Mouse (Mus musculus) kidney, embryonic 15.5 days (tissue): ENCODE results near the gene Ascl1. TPM values are rescaled to one million over a fixed set of nuclear protein-coding genes. Genes with fewer than 3 reads are reported as not detected.
A peak's percentile ranks its signal among the peaks of the same experiment; 100 is the strongest.

Experiments used
- ATAC-seq: fragments of 200-750 bp; cut with Nextera tagmentation; replicated peaks from 2 replicates; pipeline ENCODE4 v1.8.0; 2017; ENCODE audit warnings: moderate TSS enrichment; ENCODE audit not compliant: low FRiP score
- H3K27ac ChIP-seq: fragments of 300-500 bp; sonication (generic); 2 replicates; pipeline ENCODE4 v1.5.1; 2015; ENCODE audit warnings: mild to moderate bottlenecking, inconsistent platforms
- H3K27me3 ChIP-seq: fragments of 300-500 bp; sonication (generic); 2 replicates; pipeline ENCODE4 v1.6.1; 2015; ENCODE audit warnings: inconsistent platforms
- H3K36me3 ChIP-seq: fragments of 300-500 bp; sonication (generic); 2 replicates; pipeline ENCODE4 v1.6.1; 2015; ENCODE audit warnings: inconsistent platforms
- H3K4me1 ChIP-seq: fragments of 300-500 bp; sonication (generic); 2 replicates; pipeline ENCODE4 v1.6.1; 2015; ENCODE audit warnings: inconsistent platforms
- H3K4me2 ChIP-seq: fragments of 300-500 bp; sonication (generic); 2 replicates; pipeline ENCODE4 v1.6.1; 2015; ENCODE audit warnings: moderate library complexity, mild to moderate bottlenecking, inconsistent platforms
- H3K4me3 ChIP-seq: fragments of 300-500 bp; sonication (generic); replicated peaks from 2 replicates; pipeline ENCODE4 v1.5.1; 2015; ENCODE audit warnings: mild to moderate bottlenecking, inconsistent platforms
- H3K9ac ChIP-seq: fragments of 300-500 bp; sonication (generic); 2 replicates; pipeline ENCODE4 v1.6.1; 2015; ENCODE audit warnings: mild to moderate bottlenecking, inconsistent platforms
- H3K9me3 ChIP-seq: fragments of 300-500 bp; sonication (generic); replicated peaks from 2 replicates; pipeline ENCODE4 v1.6.1; 2016; ENCODE audit warnings: inconsistent platforms
- WGBS: fragments of 180-500 bp; shearing (Covaris S2); methylation state at CpG from one replicate; pipeline ENCODE4 v1.1.7; 2015; ENCODE audit warnings: mixed read lengths; 5-methylcytosine and 5-hydroxymethylcytosine counted together
- polyA plus RNA-seq: library from polyadenylated mRNA; unstranded; fragments of >200 nt; fragmentation: Nextera tagmentation; extraction: Ambion mirVana; gene quantifications from 2 replicates; pipeline ENCODE4 v1.2.1, GENCODE M21; 2015

Gene Ascl1
- polyA plus RNA-seq, 1 experiment from 2014 or later: 1.1 TPM

DNA sequence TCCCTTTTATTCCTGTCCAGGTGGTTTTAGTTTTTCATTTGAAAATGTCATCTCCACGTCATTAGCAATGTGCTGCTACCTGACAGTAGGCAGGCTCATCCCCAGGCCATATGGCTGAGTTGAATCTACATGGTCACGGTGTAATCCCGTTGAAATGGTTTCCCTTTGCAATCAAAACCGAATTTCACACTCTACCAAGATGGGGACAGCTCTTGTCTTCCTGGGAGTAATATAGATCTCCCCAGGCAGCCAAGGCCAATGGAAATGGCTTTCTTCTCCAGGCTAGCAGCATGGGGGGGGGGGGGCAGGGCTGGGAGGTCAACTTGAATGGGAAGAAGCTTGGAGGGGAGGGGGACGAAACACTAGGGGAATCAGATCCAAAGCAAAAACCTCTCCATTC lies 15.6 kb downstream of the Ascl1 start:
- no peak overlapping the region for H3K27ac ChIP-seq
- no peaks in the 10 kb centered on the region for H3K36me3 ChIP-seq
- no peak overlapping the region for H3K4me2 ChIP-seq
- no peaks in the 10 kb centered on the region for H3K9me3 ChIP-seq
- no peak overlapping the region for H3K9ac ChIP-seq
- 75% methylated on average over 5 of the region's 5 CpGs for WGBS
- H3K27me3 ChIP-seq: peaks cover 36% of the 10 kb centered on the region
- ATAC-seq: no peak
- no peak overlapping the region for H3K4me3 ChIP-seq
- no peaks in the 10 kb centered on the region for H3K4me1 ChIP-seq

- H3K4me3 ChIP-seq: no peak overlapping the region
- no peak overlapping the region for H3K9ac ChIP-seq
- no peaks in the 10 kb centered on the region for H3K4me1 ChIP-seq
- 77% methylated on average over 2 of the region's 2 CpGs for WGBS
- ATAC-seq: no peak
- H3K27me3 ChIP-seq: peaks cover 15% of the 10 kb centered on the region; the same call in 1 of the 2 replicates
- no peaks in the 10 kb centered on the region for H3K36me3 ChIP-seq
- no peak overlapping the region for H3K4me2 ChIP-seq
- no peaks in the 10 kb centered on the region for H3K9me3 ChIP-seq
- H3K27ac ChIP-seq: no peak overlapping the region
Measured at GRCm38 (mm10) chr10:87474971-87475370, 18.5 kb downstream of the Ascl1 start.

GRCm38 (mm10) chr10:87473475-87474131 lies 19.9 kb downstream of the Ascl1 start:
- H3K4me2 ChIP-seq: no peak overlapping the region
- H3K9me3 ChIP-seq: no peaks in the 10 kb centered on the region
- no peak overlapping the region for H3K4me3 ChIP-seq
- no peaks in the 10 kb centered on the region for H3K36me3 ChIP-seq
- H3K4me1 ChIP-seq: no peaks in the 10 kb centered on the region
- ATAC-seq: no peak
- 66% methylated on average over 10 of the region's 10 CpGs for WGBS
- no peak overlapping the region for H3K27ac ChIP-seq
- H3K27me3 ChIP-seq: peaks cover 13% of the 10 kb centered on the region; the same call in 1 of the 2 replicates
- H3K9ac ChIP-seq: no peak overlapping the region

DNA sequence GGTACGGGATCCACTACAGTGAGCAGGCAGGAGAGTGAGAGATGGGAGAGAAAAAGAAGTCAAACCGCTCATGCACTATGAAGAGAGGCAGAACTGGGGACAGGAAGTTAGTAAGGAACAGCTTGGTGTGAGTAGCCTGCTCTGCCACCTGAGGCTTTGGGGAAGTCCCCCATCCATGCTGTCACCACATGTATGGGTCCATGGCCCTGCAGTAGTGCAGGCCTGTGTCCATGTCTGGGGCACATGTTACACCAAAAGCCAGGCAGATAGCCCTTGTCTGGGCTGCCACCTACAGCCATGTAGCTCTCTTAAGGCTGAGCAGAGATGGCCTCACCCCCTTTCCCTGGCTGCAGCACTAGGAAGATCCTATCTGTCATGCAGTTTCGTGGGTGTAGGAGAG lies 42.7 kb downstream of the Ascl1 start:
- H3K9ac ChIP-seq: no peak overlapping the region
- H3K4me3 ChIP-seq: no peak overlapping the region
- no peak overlapping the region for H3K27ac ChIP-seq
- H3K9me3 ChIP-seq: no peaks in the 10 kb centered on the region
- no peaks in the 10 kb centered on the region for H3K27me3 ChIP-seq
- H3K4me1 ChIP-seq: peaks cover 5% of the 10 kb centered on the region; the same call in 1 of the 2 replicates
- 93% methylated on average over 3 of the region's 3 CpGs for WGBS
- ATAC-seq: no peak
- H3K36me3 ChIP-seq: no peaks in the 10 kb centered on the region
- H3K4me2 ChIP-seq: no peak overlapping the region

GRCm38 (mm10) chr10:87449368-87449767 lies 44.1 kb downstream of the Ascl1 start:
- 82% methylated on average over 6 of the region's 6 CpGs for WGBS
- Histone ChIP-seq H3K27me3 (no peaks in the 10 kb centered on the region), H3K36me3 (no peaks in the 10 kb centered on the region), H3K4me3 (no peak overlapping the region), H3K4me2 (no peak overlapping the region), H3K4me1 (peaks cover 5% of the 10 kb centered on the region; the same call in 1 of the 2 replicates), H3K27ac (no peak overlapping the region), H3K9ac (no peak overlapping the region), H3K9me3 (no peaks in the 10 kb centered on the region)
- ATAC-seq: no peak

DNA sequence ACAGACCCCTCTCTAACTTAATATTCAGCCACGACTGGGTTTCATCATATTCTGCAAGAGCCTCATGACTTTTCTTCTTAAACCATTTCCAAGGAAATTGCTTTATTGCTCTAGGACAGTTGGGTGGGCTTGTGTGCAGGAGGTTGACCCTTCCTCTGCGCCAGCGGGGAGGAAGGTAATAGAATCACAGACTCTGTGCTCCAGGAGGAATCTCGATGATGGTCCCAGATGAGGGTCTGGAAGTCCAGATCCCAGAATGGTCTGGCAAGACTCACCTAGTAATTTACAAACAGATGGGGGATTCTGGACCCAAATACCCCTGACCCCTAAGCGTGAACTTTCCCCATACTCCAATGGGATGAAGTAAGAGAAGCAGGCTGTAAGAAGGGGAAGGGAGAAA lies 45.2 kb downstream of the Ascl1 start:
- no peak overlapping the region for H3K27ac ChIP-seq
- no peak overlapping the region for H3K4me3 ChIP-seq
- no peak overlapping the region for H3K4me2 ChIP-seq
- no peaks in the 10 kb centered on the region for H3K36me3 ChIP-seq
- WGBS: 38% methylated on average over 5 of the region's 5 CpGs
- H3K9me3 ChIP-seq: no peaks in the 10 kb centered on the region
- no peak for ATAC-seq
- peaks cover 5% of the 10 kb centered on the region; the same call in 1 of the 2 replicates for H3K4me1 ChIP-seq
- no peaks in the 10 kb centered on the region for H3K27me3 ChIP-seq
- H3K9ac ChIP-seq: no peak overlapping the region

DNA sequence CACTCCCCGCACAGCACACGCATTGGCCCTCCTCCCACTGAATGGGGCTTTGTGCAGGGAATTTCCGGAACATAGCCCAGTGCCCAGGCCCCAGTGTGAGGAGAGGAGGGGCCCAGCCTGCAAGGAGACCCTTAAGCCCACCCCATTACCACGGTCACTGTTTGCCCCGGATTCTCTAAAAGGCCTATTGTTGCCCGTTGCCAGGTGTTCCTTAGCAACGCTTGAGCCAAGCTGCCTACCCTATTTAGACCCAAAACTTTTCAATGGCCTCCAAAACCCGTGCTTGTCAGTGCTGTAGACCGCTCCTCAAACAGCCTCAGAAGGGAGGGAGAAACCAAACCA lies 45.7 kb downstream of the Ascl1 start:
- Histone ChIP-seq H3K27me3 (no peaks in the 10 kb centered on the region), H3K9me3 (no peaks in the 10 kb centered on the region), H3K4me2 (peak overlapping the region; percentile 46), H3K4me3 (peak overlapping the region; percentile 8; the same call in 1 of the 2 replicates), H3K4me1 (peaks cover 5% of the 10 kb centered on the region; the same call in 1 of the 2 replicates), H3K36me3 (no peaks in the 10 kb centered on the region), H3K9ac (no peak overlapping the region), H3K27ac (no peak overlapping the region)
- ATAC-seq: peak; percentile 62; the same call in 1 of the 2 replicates
- 5% methylated on average over 9 of the region's 9 CpGs for WGBS

GRCm38 (mm10) chr10:87446829-87447753 lies 46.4 kb downstream of the Ascl1 start:
- H3K27ac ChIP-seq: no peak overlapping the region

DNA sequence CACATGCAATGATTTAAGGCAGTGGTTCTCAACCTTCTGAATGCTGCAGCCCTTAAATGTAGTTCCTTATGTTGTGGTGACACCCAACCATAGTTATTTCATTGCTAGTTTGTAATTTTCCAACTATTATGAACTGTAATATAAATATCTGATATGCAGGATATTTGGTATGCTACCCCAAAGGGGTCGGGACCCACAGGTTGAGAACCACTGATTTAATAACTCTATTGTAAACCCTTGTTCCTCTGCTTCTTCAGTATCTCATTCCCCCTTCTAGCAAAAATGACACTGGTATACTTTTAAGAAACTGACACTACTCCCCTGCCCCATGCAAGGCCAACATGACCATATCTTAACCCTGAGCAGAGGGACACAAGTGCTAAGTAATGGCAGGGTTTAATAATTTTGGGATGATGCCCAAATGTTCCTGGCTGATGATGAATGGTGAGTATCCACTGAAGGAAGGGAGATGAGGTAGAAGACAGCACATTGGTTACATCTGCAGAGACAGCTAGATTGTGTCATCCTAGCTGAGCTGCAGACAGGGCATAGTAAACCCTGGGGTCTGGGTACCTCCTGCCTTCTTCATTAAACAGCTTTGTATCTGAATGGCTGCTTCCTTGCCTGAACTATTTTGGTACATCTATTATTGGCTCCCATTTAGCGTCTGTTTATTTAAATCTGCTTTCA lies 47.2 kb downstream of the Ascl1 start:
- Histone ChIP-seq H3K36me3 (no peaks in the 10 kb centered on the region), H3K9ac (no peak overlapping the region), H3K4me2 (no peak overlapping the region), H3K4me1 (peaks cover 5% of the 10 kb centered on the region; the same call in 1 of the 2 replicates), H3K27me3 (no peaks in the 10 kb centered on the region), H3K4me3 (no peak overlapping the region), H3K27ac (no peak overlapping the region), H3K9me3 (no peaks in the 10 kb centered on the region)
- ATAC-seq: no peak
- 71% methylated on average over 2 of the region's 2 CpGs for WGBS

More at GRCm38 (mm10) chr10:87446829-87447753, 46.4 kb downstream of the Ascl1 start:
- Histone ChIP-seq H3K9me3 (no peaks in the 10 kb centered on the region), H3K4me3 (no peak overlapping the region), H3K9ac (no peak overlapping the region), H3K4me2 (peak overlapping the region; percentile 46), H3K36me3 (no peaks in the 10 kb centered on the region), H3K27me3 (no peaks in the 10 kb centered on the region), H3K4me1 (peaks cover 5% of the 10 kb centered on the region; the same call in 1 of the 2 replicates)
- ATAC-seq: no peak
- 22% methylated on average over 12 of the region's 13 CpGs for WGBS
